Mouse (Mus musculus) liver, adult 2 months (tissue): ENCODE results near the gene Wdr64.

Source experiments
- CTCF ChIP-seq: fragments of 200-500 bp; IDR thresholded peaks from 2 replicates; pipeline ENCODE4 v1.5.1; 2011; ENCODE audit warnings: low read depth, low read length, control low read depth
- POLR2A ChIP-seq: fragments of 200-500 bp; IDR thresholded peaks from 2 replicates; pipeline ENCODE4 v1.6.1; 2011; ENCODE audit warnings: low read length, control low read depth; ENCODE audit not compliant: insufficient read depth; ENCODE audit errors: extremely low read depth

- TF ChIP-seq CTCF (no peak), POLR2A (no peak)
Measured at GRCm38 (mm10) chr1:175698293-175698692, at the start of gene Wdr64.
